8 mouse cellular contexts compared by ENCODE assay signal in the genomic region with DNA sequence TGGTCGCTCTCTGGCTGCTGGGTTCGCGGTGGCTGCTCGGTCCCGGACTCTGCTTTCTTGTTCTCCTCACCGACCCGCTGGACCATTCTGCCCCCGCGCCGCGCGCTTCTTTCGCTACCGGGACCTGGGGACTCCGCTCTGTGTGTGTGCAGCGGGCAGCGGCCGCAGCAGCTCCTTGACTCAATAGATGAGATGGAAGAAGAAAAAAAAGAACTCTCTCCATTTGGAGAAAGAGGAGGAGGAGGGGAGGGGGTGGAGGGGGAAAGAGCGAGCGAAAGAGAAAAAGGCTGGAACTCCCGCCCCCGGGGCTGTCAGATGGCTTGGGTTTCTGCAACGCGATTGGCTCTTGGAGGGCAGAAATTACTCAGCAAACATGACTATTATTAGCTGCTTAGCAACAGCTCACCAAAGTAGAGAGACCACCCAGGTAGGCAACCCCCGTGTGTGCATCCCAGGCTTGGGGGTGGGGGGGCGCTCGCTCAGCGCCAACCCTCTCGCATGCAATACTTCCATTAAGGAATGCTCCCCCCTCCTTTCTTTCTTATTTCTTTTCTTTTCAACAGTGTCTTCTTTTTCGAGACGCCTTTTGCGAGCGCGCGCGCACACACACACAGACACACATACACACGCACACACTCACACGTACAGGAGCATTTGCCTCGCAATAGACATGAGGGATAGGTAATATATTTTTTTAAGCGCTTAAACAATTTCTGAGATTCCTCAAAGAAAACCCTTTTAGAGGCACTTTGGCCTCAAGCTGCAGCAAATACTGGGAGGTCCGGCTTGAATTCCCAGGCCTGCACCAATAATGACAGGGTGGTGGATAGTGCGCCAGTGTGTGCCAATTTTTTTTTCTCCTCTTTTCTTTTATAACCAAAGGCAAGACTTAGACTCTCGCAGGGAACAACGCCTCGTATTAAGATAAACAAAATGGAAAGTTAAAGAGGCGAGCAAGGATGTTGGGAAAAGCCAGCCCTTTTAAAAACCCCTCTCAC. TPM values are rescaled to one million over a fixed set of nuclear protein-coding genes. Genes with fewer than 3 reads are reported as not detected.
A peak's percentile ranks its signal among the peaks of the same experiment; 100 is the strongest.
DNase-seq lines count a peak whose midpoint lies in the region; ATAC-seq and TF ChIP-seq lines count a peak whose summit lies in the region.

No protein-coding gene starts in this region.

- peak; percentile 86 for DNase-seq in ZHBTc4 (ENCODE audit: low read depth, low spot score)
- peak; percentile 84 to 86 for DNase-seq in cerebellum, postnatal 36 days
- peak; percentile 87 to 91 for DNase-seq in frontal cortex, postnatal 36 days (ENCODE audit: low spot score in 2 of 2)
- DNase-seq in hindbrain, postnatal 0 days (ENCODE audit: low spot score), result peak; percentile 96
- DNase-seq in left cerebral cortex, adult 9 months (ENCODE audit: low spot score in 2 of 2), result peak; percentile 82 to 90
- peak; percentile 85 for DNase-seq in right cerebral cortex, postnatal 25 days
- DNase-seq in yolk sac, embryonic 10.5 days (ENCODE audit: low spot score), result peak; percentile 94

- 0 out of 2 replicates have a peak, but pooled peaks cover 4% of the 10 kb centered on the region for H3K27me3 ChIP-seq in hindbrain, postnatal 0 days (ENCODE audit: insufficient read depth, low read length)
- peaks cover 26% of the 10 kb centered on the region for H3K27me3 ChIP-seq in megakaryocyte, embryonic 14.5 days (replicated peaks)

- H3K4me3 ChIP-seq in hindbrain, postnatal 0 days (ENCODE audit: low read length), result peak overlapping the region; percentile 92
- H3K4me3 ChIP-seq in megakaryocyte, embryonic 14.5 days (replicated peaks), result peak overlapping the region; percentile 99

- peaks cover 15% of the 10 kb centered on the region; the same call in 1 of the 2 replicates for H3K4me1 ChIP-seq in hindbrain, postnatal 0 days (ENCODE audit: insufficient read depth, low read length)
- H3K4me1 ChIP-seq in megakaryocyte, embryonic 14.5 days, result peaks cover 31% of the 10 kb centered on the region

- TF ChIP-seq CTCF in hindbrain, postnatal 0 days (IDR thresholded peaks at IDR 0.05; ENCODE audit: low read depth), result peak; percentile 18

- peak overlapping the region; percentile 90 for H3K27ac ChIP-seq in hindbrain, postnatal 0 days

- peak; percentile 77 for ATAC-seq in hindbrain, postnatal 0 days

- no peaks in the 10 kb centered on the region for H3K9me3 ChIP-seq in hindbrain, postnatal 0 days (ENCODE audit: low read length)
- no peaks in the 10 kb centered on the region for H3K9me3 ChIP-seq in megakaryocyte, embryonic 14.5 days

- H3K4me2 ChIP-seq in hindbrain, postnatal 0 days (ENCODE audit: low read depth, low read length), result peak overlapping the region; percentile 92

- H3K36me3 ChIP-seq in hindbrain, postnatal 0 days (ENCODE audit: insufficient read depth, low read length), result no peaks in the 10 kb centered on the region
- peaks cover 2% of the 10 kb centered on the region for H3K36me3 ChIP-seq in megakaryocyte, embryonic 14.5 days (replicated peaks; ENCODE audit: low read length)

- H3K9ac ChIP-seq in hindbrain, postnatal 0 days (replicated peaks; ENCODE audit: low read length), result peak overlapping the region; percentile 94

- under 1% methylated on average over 46 of the region's 46 CpGs for WGBS in hindbrain, postnatal 0 days

RNA-seq across cellular contexts. Expression of a gene that starts 7.1 kb away (rescaled TPM):
- total RNA-seq in hindbrain, postnatal 0 days (2014; rRNA removed), result 39.0 and 58.4 TPM in 2 replicates
- 9.6 and 10.4 TPM in 2 replicates for polyA plus RNA-seq in hindbrain, postnatal 0 days (2015; fragmentation: Nextera tagmentation; extraction: Ambion mirVana)
- polyA plus RNA-seq in megakaryocyte, embryonic 14.5 days (2012; ENCODE audit: insufficient read depth, low replicate concordance), result 0.65 and 2.7 TPM in 2 replicates

Comparison
In these comparisons a context has a peak if more than half of its experiments do, and no peak if none do; other contexts are left out.
1. Peak in every context shown above with its lines: DNase-seq, ATAC-seq, H3K4me3 ChIP-seq and H3K27ac ChIP-seq.